Mouse (Mus musculus): ENCODE results near the gene Kcns1. TPM values are rescaled to one million over a fixed set of nuclear protein-coding genes. Genes with fewer than 3 reads are reported as not detected.

The Kcns1 gene
- total and polyA plus RNA-seq, 3 experiments: 0.11 to 0.34 TPM; not detected in 1

DNA sequence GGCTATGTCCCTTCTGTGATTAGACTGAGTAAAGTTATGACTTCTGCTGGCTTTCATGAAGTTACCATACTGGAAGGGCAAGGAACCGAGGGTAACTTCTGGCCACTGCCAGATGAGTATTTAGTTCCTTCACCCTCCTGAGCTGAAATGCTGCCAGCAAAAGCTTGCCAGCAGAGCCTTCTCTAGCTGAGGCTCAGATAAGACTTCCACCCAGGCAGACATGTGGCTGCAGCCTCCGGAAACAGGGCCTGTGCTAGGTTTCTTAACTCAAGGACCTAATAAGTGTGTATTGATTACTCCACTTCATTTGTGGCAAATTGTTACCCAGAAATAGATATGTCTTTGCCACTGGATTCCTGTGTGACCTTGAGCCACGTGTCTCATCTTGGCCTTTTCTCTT lies 2.5 kb upstream of the Kcns1 start:
- no peak overlapping the region for H3K27ac ChIP-seq (ENCODE audit: insufficient read depth, low read depth)
- H3K36me3 ChIP-seq (replicated peaks in 1 of 2; ENCODE audit: control insufficient read depth in 1 of 2, insufficient read depth in 1 of 2, low read length in 1 of 2): no peaks in the 10 kb centered on the region
- no peak overlapping the region for H3K4me2 ChIP-seq (ENCODE audit: insufficient read depth, low read depth, poor library complexity, severe bottlenecking)
- TF ChIP-seq NELFE (IDR thresholded peaks at IDR 0.05; ENCODE audit: low read depth, low read length) (no peak), RAD21 (IDR thresholded peaks at IDR 0.05; ENCODE audit: low read depth, low read length) (no peak), CHD2 (IDR thresholded peaks at IDR 0.05; ENCODE audit: low read length) (no peak), NRF1 (IDR thresholded peaks at IDR 0.05; ENCODE audit: low read depth, low read length) (no peak), POLR2AphosphoS2 (IDR thresholded peaks at IDR 0.05; ENCODE audit: low read depth, low read length) (no peak), POLR2A (IDR thresholded peaks at IDR 0.05; ENCODE audit: low read depth, low read length) (no peak), IRF4 (IDR thresholded peaks at IDR 0.05; ENCODE audit: low read depth, low read length) (no peak), E2F4 (IDR thresholded peaks at IDR 0.05; ENCODE audit: insufficient replicate concordance, low read depth, low read length) (no peak), KAT2A (IDR thresholded peaks at IDR 0.05; ENCODE audit: insufficient replicate concordance, low read length) (no peak)
- H3K4me3 ChIP-seq (replicated peaks in 1 of 3; ENCODE audit: low read depth in 2 of 3, low read length in 2 of 3, poor library complexity in 1 of 3): no peak overlapping the region
- H3K9me3 ChIP-seq (replicated peaks; ENCODE audit: low read length): peaks cover 2% of the 10 kb centered on the region
- dilution Hi-C loops (cut with MboI; ENCODE audit: extremely low pct_ligation_motif_present, extremely low pct_unique_long_range_greater_than_20kb, low sequenced_read_pairs): no loop called here
- H3K27me3 ChIP-seq (replicated peaks): no peaks in the 10 kb centered on the region
- in situ Hi-C loops (cut with MboI; ENCODE audit: low pct_ligation_motif_present, low pct_unique_long_range_greater_than_20kb, low sequenced_read_pairs): loop anchor here (5.0 kb wide), 1 partner anchor 41 kb away; no protein-coding TSS in a partner anchor
- H3K9ac ChIP-seq (ENCODE audit: insufficient read depth, low read depth): no peak overlapping the region
- no peak for DNase-seq (ENCODE audit: extremely low read depth)
- H3K79me2 ChIP-seq (replicated peaks; ENCODE audit: control insufficient read depth, extremely low read depth, insufficient read depth, poor library complexity, severe bottlenecking): no peaks in the 10 kb centered on the region
- peaks cover 0 to 5% of the 10 kb centered on the region in 2 experiments; a peak in 1 of 4 replicates for H3K4me1 ChIP-seq (ENCODE audit: control insufficient read depth in 1 of 2, insufficient read depth in 2 of 2)

DNA sequence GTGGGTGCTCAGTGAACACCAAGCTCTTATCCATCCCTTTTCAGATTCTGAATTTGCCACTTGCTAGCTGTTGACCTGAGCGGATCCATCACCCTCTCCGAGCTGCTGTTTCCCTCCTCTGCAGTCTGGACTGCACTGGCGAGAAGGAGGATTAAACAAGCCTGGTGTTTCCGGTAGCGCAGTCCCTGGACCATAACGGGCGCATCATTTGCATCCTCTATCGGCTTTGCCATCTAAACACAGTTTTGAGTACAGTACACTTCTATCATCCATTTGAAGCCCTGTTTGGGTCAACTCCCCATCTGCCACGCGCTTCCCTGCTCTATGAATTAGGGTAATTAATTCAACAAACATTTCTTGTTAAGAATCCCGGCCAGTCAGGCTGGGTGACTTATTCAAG lies 587 bp downstream of the Kcns1 start:
- in situ Hi-C loops (cut with MboI; ENCODE audit: low pct_ligation_motif_present, low pct_unique_long_range_greater_than_20kb, low sequenced_read_pairs) (loop anchor here (5.0 kb wide), 1 partner anchor 38 kb away; no protein-coding TSS in a partner anchor), dilution Hi-C loops (cut with MboI; ENCODE audit: extremely low pct_ligation_motif_present, extremely low pct_unique_long_range_greater_than_20kb, low sequenced_read_pairs) (no loop called here)
- H3K9ac ChIP-seq (ENCODE audit: insufficient read depth, low read depth): no peak overlapping the region
- H3K4me2 ChIP-seq (ENCODE audit: insufficient read depth, low read depth, poor library complexity, severe bottlenecking): peak overlapping the region; percentile 89
- no peak overlapping the region for H3K27ac ChIP-seq (ENCODE audit: insufficient read depth, low read depth)
- H3K27me3 ChIP-seq (replicated peaks): no peaks in the 10 kb centered on the region
- peaks cover 10% of the 10 kb centered on the region for H3K9me3 ChIP-seq (replicated peaks; ENCODE audit: low read length)
- peaks cover 0 to 5% of the 10 kb centered on the region in 2 experiments; a peak in 1 of 4 replicates for H3K4me1 ChIP-seq (ENCODE audit: control insufficient read depth in 1 of 2, insufficient read depth in 2 of 2)
- TF ChIP-seq IRF4 (IDR thresholded peaks at IDR 0.05; ENCODE audit: low read depth, low read length) (no peak), USF1 (IDR thresholded peaks at IDR 0.05; ENCODE audit: low read depth, low read length) (no peak), UBTF (IDR thresholded peaks at IDR 0.05; ENCODE audit: low read depth, low read length) (no peak), ZMIZ1 (IDR thresholded peaks at IDR 0.05; ENCODE audit: low read depth, low read length) (no peak), ZNF384 (IDR thresholded peaks at IDR 0.05; ENCODE audit: low read depth, low read length) (no peak), EP300 (IDR thresholded peaks at IDR 0.05; ENCODE audit: low read length) (no peak), TBP (conservative IDR thresholded peaks at IDR 0.05; ENCODE audit: low read depth, low read length) (no peak), KAT2A (IDR thresholded peaks at IDR 0.05; ENCODE audit: insufficient replicate concordance, low read length) (no peak), HCFC1 (IDR thresholded peaks at IDR 0.05; ENCODE audit: low read depth, low read length) (no peak), BHLHE40 (IDR thresholded peaks at IDR 0.05; ENCODE audit: low read depth, low read length) (no peak), JUND (conservative IDR thresholded peaks at IDR 0.05; ENCODE audit: low read depth, low read length) (no peak), POLR2A (IDR thresholded peaks at IDR 0.05; ENCODE audit: low read depth, low read length) (no peak)
- H3K79me2 ChIP-seq (replicated peaks; ENCODE audit: control insufficient read depth, extremely low read depth, insufficient read depth, poor library complexity, severe bottlenecking): no peaks in the 10 kb centered on the region
- DNase-seq (ENCODE audit: extremely low read depth): no peak
- H3K36me3 ChIP-seq (replicated peaks in 1 of 2; ENCODE audit: control insufficient read depth in 1 of 2, insufficient read depth in 1 of 2, low read length in 1 of 2): peaks cover 0 to 1% of the 10 kb centered on the region in 2 experiments
- no peak overlapping the region for H3K4me3 ChIP-seq (replicated peaks in 1 of 3; ENCODE audit: low read depth in 2 of 3, low read length in 2 of 3, poor library complexity in 1 of 3)
